Mouse (Mus musculus) lung, adult 2 months (tissue): ENCODE results near the gene Copg1. TPM values are rescaled to one million over a fixed set of nuclear protein-coding genes. Genes with fewer than 3 reads are reported as not detected.
A peak's percentile ranks its signal among the peaks of the same experiment; 100 is the strongest.

Experiments
- DNase-seq: peaks from one replicate; pipeline ENCODE4 v3.0.0; 2022
- H3K4me1 ChIP-seq: fragments of 200-500 bp; 2 replicates; pipeline ENCODE4 v1.6.1; 2011; ENCODE audit warnings: low read length; ENCODE audit not compliant: control insufficient read depth, insufficient read depth
- H3K4me3 ChIP-seq: fragments of 200-500 bp; replicated peaks from 2 replicates; pipeline ENCODE3; 2011; ENCODE audit warnings: low read depth, mild to moderate bottlenecking, control low read depth, low read length; ENCODE audit errors: extremely low read depth
- CTCF ChIP-seq: fragments of 200-500 bp; IDR thresholded peaks from 2 replicates; pipeline ENCODE4 v1.5.1; 2011; ENCODE audit warnings: mild to moderate bottlenecking, low read length, control low read depth; ENCODE audit not compliant: insufficient read depth
- POLR2A ChIP-seq: fragments of 200-500 bp; IDR thresholded peaks from 2 replicates; pipeline ENCODE4 v1.6.1; 2011; ENCODE audit warnings: low read depth, mild to moderate bottlenecking, control low read depth, low read length, borderline replicate concordance; ENCODE audit errors: extremely low read depth
- WGBS: fragments of 180-500 bp; shearing (Covaris S2); methylation state at CpG from one replicate; pipeline ENCODE4 v1.1.7; 2018; 5-methylcytosine and 5-hydroxymethylcytosine counted together
- polyA plus RNA-seq: library from polyadenylated mRNA; depleted of rRNA; stranded (reverse); fragments of >200 nt; gene quantifications from 2 replicates; pipeline ENCODE4 v1.2.3, GENCODE M21; 2012

Copg1 gene
- polyA plus RNA-seq, 1 experiment = 56.2 TPM

DNA sequence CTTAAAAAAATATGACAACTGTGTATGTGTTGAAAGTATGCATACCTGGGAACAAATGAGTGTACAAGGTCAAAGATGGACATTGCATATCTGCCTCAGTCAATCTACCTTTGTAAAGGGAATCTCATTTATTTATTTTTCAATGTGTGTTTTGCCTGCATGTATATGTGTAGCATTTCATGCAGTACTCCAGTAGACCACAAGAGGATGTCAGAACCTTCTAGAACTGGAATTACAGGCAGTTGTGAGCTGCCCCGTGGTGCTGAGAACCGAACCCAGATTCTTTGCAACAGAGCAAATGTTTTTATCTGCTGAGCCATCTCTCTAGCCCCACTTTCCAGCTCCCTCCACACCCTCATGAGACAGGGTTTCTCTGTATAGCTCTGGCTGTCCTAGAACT is 13.7 kb upstream of the Copg1 start:
- no peak for DNase-seq
- TF ChIP-seq POLR2A = no peak
- no peak for TF ChIP-seq CTCF
- 76% methylated on average over 2 of the region's 2 CpGs for WGBS
- no peak overlapping the region for H3K4me3 ChIP-seq
- H3K4me1 ChIP-seq = 0 out of 2 replicates have a peak, but pooled peaks cover 4% of the 10 kb centered on the region

DNA sequence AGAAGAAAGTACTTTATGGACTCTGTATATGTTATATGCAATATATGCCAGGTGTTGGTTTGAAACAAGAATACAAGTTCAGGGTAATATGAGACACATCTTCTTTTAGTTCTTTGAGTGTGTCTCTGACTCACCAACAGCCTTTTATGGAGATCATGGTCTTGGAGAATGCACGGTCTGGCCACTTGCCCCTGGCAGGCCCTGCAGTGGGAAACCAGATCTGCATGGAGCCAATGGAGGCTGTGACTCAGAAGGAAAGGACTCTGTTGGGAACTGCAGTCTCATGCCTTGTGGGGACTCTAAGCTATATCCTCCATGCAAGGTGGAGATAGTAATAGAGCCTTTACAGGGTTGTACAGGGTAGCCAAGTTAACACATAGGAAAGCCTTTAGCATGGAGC is 12.5 kb upstream of the Copg1 start:
- Histone ChIP-seq H3K4me3 (no peak overlapping the region), H3K4me1 (0 out of 2 replicates have a peak, but pooled peaks cover 4% of the 10 kb centered on the region)
- WGBS = 81% methylated on average over 1 of the region's 1 CpGs
- TF ChIP-seq CTCF (no peak), POLR2A (no peak)
- no peak for DNase-seq

DNA sequence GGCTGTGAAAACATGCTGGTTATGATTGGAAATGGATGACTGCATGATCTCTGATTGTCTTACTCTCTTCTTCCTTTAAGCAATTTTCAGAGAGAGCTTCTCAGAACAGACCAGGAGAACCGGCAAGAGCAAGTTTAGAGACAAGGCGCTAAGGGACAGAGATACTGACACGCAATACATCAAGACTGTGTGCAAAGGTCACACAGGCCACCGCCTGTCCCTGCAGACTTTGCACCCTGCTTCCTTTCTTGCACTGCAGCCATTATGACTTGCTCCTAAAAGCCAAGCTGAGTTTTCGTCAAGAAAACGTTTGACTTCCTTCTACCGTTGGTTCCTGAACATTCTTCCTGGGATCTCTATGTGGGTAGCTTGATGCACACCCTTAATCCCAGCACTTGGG is 12.1 kb upstream of the Copg1 start:
- Histone ChIP-seq H3K4me1 (0 out of 2 replicates have a peak, but pooled peaks cover 4% of the 10 kb centered on the region), H3K4me3 (no peak overlapping the region)
- 69% methylated on average over 7 of the region's 7 CpGs for WGBS
- DNase-seq = no peak
- TF ChIP-seq CTCF (no peak), POLR2A (no peak)

DNA sequence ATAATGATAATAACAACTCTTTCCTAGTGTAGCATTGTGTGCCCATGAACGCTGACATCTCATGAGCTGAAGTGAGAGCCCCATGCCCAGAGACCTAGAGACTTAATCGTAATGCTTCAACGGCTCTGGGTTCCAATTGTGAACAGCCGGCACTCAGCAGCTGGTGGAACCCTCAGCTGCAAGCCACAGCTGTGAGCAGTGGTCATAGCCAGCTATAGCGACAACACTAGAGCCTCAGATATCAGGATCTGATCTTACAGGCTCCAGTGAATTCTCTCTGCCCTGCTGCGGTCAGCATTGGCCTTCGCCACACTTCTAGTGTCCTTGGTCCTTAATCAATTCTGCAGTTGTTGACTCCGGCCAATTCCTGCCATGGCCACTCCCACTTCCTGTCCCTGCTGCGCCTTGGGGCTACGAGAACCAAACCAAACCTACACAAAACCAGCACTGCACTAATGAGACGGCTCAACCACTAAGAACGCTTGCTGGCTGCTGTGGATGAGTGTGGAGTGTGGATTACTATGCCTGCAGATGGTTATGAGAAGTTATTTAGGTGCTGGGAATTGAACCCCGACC is 11.5 kb upstream of the Copg1 start:
- H3K4me3 ChIP-seq = no peak overlapping the region
- 0 out of 2 replicates have a peak, but pooled peaks have one; percentile 25 for TF ChIP-seq POLR2A
- TF ChIP-seq CTCF = no peak
- DNase-seq = no peak
- 52% methylated on average over 13 of the region's 13 CpGs for WGBS
- H3K4me1 ChIP-seq = 0 out of 2 replicates have a peak, but pooled peaks cover 4% of the 10 kb centered on the region

DNA sequence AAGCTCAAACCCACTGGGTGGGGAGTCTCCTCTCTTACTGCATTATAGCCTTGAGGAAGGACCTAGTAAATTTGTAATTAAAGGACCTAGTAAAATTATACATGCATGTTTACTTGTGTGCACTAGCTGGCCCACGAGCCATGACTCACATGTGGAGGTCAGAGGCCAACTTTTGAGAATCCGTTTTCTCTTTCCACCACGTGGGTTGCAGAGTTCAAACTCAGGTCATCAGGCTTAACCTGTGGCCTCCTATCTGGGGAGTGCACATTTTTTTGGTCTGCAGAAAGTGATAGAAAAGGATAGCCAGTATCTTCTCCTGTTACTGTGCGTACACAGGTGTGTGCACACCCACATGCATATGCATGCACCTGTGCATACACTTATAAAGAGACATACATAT is 8.6 kb upstream of the Copg1 start:
- WGBS = 42% methylated on average over 4 of the region's 4 CpGs
- no peak overlapping the region for H3K4me3 ChIP-seq
- no peak for DNase-seq
- H3K4me1 ChIP-seq = 0 out of 2 replicates have a peak, but pooled peaks cover 4% of the 10 kb centered on the region
- TF ChIP-seq CTCF (no peak), POLR2A (no peak)

DNA sequence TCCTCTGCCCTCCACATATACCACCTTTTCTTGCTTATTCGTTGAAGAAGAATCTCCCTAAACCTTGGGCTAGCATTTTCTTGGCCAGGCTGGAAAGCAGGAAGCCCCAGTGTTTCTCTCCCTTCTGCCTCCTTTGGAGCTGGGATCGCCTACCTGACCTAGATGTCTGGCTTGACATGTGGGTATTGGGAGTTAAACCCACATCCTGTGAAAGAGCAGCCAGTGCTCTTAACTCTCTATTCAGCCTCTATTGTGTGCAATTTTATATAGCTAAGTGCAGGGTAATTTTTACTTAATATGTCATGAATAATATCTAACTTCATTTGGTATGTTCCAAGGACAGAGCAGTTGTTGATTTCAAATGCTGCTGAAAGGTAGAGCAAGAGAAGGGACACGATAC is 8.0 kb upstream of the Copg1 start:
- 63% methylated on average over 3 of the region's 3 CpGs for WGBS
- no peak for DNase-seq
- TF ChIP-seq POLR2A = no peak
- TF ChIP-seq CTCF = no peak
- Histone ChIP-seq H3K4me3 (no peak overlapping the region), H3K4me1 (0 out of 2 replicates have a peak, but pooled peaks cover 4% of the 10 kb centered on the region)

DNA sequence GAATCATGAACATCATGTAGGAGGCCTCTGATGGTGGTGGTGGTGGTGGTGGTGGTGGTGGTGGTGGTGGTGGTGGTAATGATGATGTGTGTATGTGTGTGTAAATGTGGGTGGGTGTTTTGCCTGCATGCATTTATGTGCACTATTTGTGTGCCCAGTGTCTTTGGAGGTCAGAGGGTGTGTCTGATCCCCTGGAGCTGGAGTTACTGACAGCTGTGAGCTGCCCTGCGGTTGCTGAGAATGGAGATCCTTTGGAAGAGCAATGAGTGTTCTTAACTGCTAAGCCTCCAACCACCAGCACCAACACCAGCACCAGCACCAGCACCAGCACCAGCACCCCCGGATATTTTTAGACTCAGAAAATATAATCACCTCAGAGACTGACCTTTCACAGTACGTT is 5.4 kb upstream of the Copg1 start:
- Histone ChIP-seq H3K4me3 (no peak overlapping the region), H3K4me1 (0 out of 2 replicates have a peak, but pooled peaks cover 2% of the 10 kb centered on the region)
- DNase-seq = no peak
- TF ChIP-seq CTCF (no peak), POLR2A (no peak)
- 65% methylated on average over 3 of the region's 3 CpGs for WGBS

DNA sequence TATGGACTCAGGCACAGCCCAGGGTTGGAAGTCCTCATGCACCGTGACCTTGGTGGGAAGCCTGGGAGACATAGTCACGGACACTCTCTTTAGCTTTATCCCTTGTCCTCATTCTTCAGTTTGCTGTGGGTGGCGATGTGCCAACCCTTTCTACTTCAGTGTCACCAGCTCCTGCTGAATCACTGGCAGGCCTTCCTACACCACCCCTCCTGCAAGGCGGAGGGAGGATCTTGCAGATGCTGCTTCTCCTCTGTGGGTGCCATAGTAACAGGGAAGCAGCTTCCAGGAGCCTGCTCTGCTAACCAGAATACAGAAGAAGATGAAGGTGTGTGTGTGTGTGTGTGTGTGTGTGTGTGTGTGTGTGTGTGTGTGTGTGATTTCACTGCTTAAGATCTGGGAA is 4.8 kb upstream of the Copg1 start:
- TF ChIP-seq CTCF (no peak), POLR2A (no peak)
- Histone ChIP-seq H3K4me1 (0 out of 2 replicates have a peak, but pooled peaks cover 2% of the 10 kb centered on the region), H3K4me3 (no peak overlapping the region)
- no peak for DNase-seq
- 57% methylated on average over 4 of the region's 4 CpGs for WGBS

DNA sequence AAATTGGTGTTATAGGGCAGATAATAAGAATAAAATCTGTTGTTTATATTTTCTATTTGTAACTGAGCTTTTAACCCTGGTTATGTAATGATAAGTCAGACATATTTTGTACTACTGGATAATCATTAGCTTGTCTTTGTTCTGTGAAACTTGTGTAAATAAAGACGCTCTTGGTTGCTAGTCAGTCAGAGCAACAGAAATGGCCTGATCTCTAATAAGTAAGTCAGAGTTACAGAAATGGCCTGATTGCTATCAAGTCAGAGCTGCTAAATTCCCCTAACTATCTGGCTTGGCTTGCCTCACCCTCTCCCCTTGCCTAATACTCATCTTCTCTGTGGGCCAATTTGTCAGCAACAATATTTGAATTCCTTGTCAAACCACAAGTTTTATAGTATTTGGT is 893 bp upstream of the Copg1 start:
- Histone ChIP-seq H3K4me3 (no peak overlapping the region), H3K4me1 (0 out of 2 replicates have a peak, but pooled peaks cover 6% of the 10 kb centered on the region)
- TF ChIP-seq POLR2A = no peak
- TF ChIP-seq CTCF = no peak
- DNase-seq = no peak
- WGBS = 32% methylated on average over 1 of the region's 1 CpGs

DNA sequence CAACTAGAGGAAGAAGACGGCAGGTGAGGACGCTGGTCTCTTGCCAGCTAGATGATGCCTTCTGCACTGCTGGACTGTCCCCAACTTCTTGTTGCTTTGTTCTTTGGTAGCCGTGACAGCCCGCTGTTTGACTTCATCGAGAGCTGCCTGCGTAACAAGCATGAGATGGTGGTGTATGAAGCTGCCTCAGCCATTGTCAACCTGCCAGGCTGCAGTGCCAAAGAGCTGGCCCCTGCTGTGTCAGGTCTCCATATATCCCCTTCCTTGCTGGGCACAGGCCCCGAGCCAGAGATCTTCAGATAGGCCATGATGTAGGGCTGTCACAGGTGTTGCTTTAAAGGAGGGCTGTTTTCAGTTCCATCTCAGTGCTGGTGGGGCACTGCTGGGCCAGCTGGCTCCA is 6.3 kb downstream of the Copg1 start:
- 0 out of 2 replicates have a peak, but pooled peaks cover under 1% of the 10 kb centered on the region for H3K4me1 ChIP-seq
- no peak for DNase-seq
- TF ChIP-seq CTCF (no peak), POLR2A (no peak)
- no peak overlapping the region for H3K4me3 ChIP-seq
- WGBS = 85% methylated on average over 7 of the region's 7 CpGs

DNA sequence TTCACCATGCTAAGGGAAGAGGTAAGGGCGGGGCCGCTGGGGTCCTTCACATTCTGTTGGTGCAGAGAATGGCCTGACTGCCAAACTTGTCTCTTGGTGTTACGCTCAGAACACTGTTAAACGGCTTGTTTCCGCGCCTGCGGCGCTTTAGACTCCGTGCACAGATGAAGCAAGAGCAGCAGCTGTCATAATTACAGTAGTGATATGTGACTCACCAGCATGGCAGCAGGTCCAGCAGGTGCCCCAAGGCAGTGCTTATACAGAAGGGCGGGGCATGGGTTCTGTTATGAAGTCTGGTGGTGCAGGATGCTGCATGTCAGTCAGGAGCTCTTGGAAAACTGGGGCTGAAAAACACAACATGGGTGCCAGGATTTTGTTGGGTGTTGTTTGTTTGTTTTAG is 10.4 kb downstream of the Copg1 start:
- TF ChIP-seq POLR2A = no peak
- TF ChIP-seq CTCF = no peak
- no peak for DNase-seq
- Histone ChIP-seq H3K4me3 (no peak overlapping the region), H3K4me1 (no peaks in the 10 kb centered on the region)
- WGBS = 93% methylated on average over 10 of the region's 10 CpGs

DNA sequence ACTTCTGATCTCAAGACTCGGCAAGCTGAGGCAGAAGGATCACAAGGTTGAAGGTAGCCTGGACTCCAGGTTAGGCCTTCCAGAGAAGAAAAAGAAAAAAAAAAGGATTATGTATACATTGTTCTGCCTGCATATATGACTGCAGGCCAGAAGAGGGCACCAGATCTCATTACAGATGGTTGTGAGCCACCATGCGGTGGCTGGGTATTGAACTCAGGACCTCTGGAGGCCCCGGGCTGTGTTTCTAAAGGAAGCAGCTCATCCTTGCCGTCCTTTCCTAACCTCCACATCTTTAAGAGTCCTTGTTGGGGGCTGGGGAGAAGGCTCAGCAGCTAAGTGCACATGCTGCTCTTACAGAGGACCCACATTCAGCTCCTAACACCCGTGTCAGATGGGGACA is 19.0 kb downstream of the Copg1 start:
- no peak overlapping the region for H3K4me3 ChIP-seq
- no peak for DNase-seq
- 70% methylated on average over 5 of the region's 5 CpGs for WGBS
- TF ChIP-seq POLR2A (no peak), CTCF (0 out of 2 replicates have a peak, but pooled peaks have one; percentile 22)
- H3K4me1 ChIP-seq = no peaks in the 10 kb centered on the region
